Mouse (Mus musculus) lung, postnatal 14 days (tissue): ENCODE data around the gene Fxyd1.
A peak's percentile ranks its signal among the peaks of the same experiment; 100 is the strongest.

Experiments used
- DNase-seq: peaks from one replicate; pipeline ENCODE4 v3.0.0; 2021

Fxyd1 gene

GRCm38 (mm10) chr7:31057071-31057470, at the start of gene Fxyd1:
Gene Fxyd1, minus strand, starts transcription at chr7:31057199.
- no peak for DNase-seq

- DNase-seq, result no peak
Measured at GRCm38 (mm10) chr7:31106166-31106565, 49.2 kb upstream of the Fxyd1 start.

- DNase-seq, result peak; percentile 70
Measured at GRCm38 (mm10) chr7:31105061-31105768, 48.2 kb upstream of the Fxyd1 start.

GRCm38 (mm10) chr7:31100786-31101185, 43.8 kb upstream of the Fxyd1 start:
- no peak for DNase-seq

- DNase-seq, result no peak
Measured at GRCm38 (mm10) chr7:31099612-31099982, 42.6 kb upstream of the Fxyd1 start.

GRCm38 (mm10) chr7:31098697-31099611, 42.0 kb upstream of the Fxyd1 start:
- DNase-seq, result no peak

GRCm38 (mm10) chr7:31097583-31098248, 40.7 kb upstream of the Fxyd1 start:
- peak; percentile 96 for DNase-seq

- DNase-seq, result no peak
Measured at GRCm38 (mm10) chr7:31096892-31097564, 40.0 kb upstream of the Fxyd1 start.

- DNase-seq, result no peak
Measured at GRCm38 (mm10) chr7:31094774-31095501, 37.9 kb upstream of the Fxyd1 start.

GRCm38 (mm10) chr7:31089721-31090120, 32.7 kb upstream of the Fxyd1 start:
- no peak for DNase-seq

- DNase-seq, result no peak
Measured at GRCm38 (mm10) chr7:31088206-31088605, 31.2 kb upstream of the Fxyd1 start.

GRCm38 (mm10) chr7:31087262-31087661, 30.3 kb upstream of the Fxyd1 start:
- no peak for DNase-seq

GRCm38 (mm10) chr7:31086175-31086755, 29.3 kb upstream of the Fxyd1 start:
- no peak for DNase-seq

- DNase-seq, result peak; percentile 43
Measured at GRCm38 (mm10) chr7:31085171-31085570, 28.2 kb upstream of the Fxyd1 start.

GRCm38 (mm10) chr7:31084140-31084539, 27.1 kb upstream of the Fxyd1 start:
- no peak for DNase-seq

- DNase-seq, result peak; percentile 49
Measured at GRCm38 (mm10) chr7:31082831-31083588, 26.0 kb upstream of the Fxyd1 start.

- no peak for DNase-seq
Measured at GRCm38 (mm10) chr7:31082106-31082505, 25.1 kb upstream of the Fxyd1 start.

- no peak for DNase-seq
Measured at GRCm38 (mm10) chr7:31081106-31081505, 24.1 kb upstream of the Fxyd1 start.

GRCm38 (mm10) chr7:31080611-31081010, 23.6 kb upstream of the Fxyd1 start:
- no peak for DNase-seq

GRCm38 (mm10) chr7:31079670-31080069, 22.7 kb upstream of the Fxyd1 start:
- DNase-seq, result no peak

GRCm38 (mm10) chr7:31077885-31078445, 21.0 kb upstream of the Fxyd1 start:
- peak; percentile 60 for DNase-seq
